Mouse (Mus musculus) brain, embryonic 14.5 days (tissue): ENCODE measurements around the gene Hsf2bp.

Source experiments
- CTCF ChIP-seq: fragments of 200-500 bp; IDR thresholded peaks from 2 replicates; pipeline ENCODE4 v1.5.1; 2012; ENCODE audit warnings: inconsistent platforms, mild to moderate bottlenecking, moderate library complexity, borderline replicate concordance; ENCODE audit not compliant: insufficient read depth, insufficient read length; ENCODE audit errors: extremely low read depth
- POLR2A ChIP-seq: fragments of 200-500 bp; IDR thresholded peaks from 2 replicates; pipeline ENCODE4 v1.6.1; 2012; ENCODE audit warnings: mild to moderate bottlenecking, inconsistent platforms, borderline replicate concordance; ENCODE audit not compliant: poor library complexity, insufficient read depth, insufficient read length, severe bottlenecking; ENCODE audit errors: extremely low read depth

- TF ChIP-seq CTCF (no peak), POLR2A (no peak)
Observed at GRCm38 (mm10) chr17:32063654-32064053, 27.5 kb upstream of the Hsf2bp start.
